Mouse (Mus musculus) mouse embryonic stem cell (cell line): ENCODE measurements around the gene Snrnp35.

Experiments used
- in situ Hi-C, 2 experiments: fragments of 300-500 bp; cut with MboI; formaldehyde crosslinking; loops; 1 replicate in 1 of 2; 3 replicates in 1 of 2; pipeline ENCODE4 v1.14.3; 2019 to 2020; ENCODE audit warnings: low sequenced_read_pairs in 2 of 2, low pct_unique_long_range_greater_than_20kb in 1 of 2, mixed read lengths in 1 of 2; ENCODE audit not compliant: unreplicated experiment in 1 of 2

Snrnp35 gene

GRCm38 (mm10) chr5:124529191-124529651 lies 46.3 kb downstream of the Snrnp35 start:
- in situ Hi-C loops: no loop called here

DNA sequence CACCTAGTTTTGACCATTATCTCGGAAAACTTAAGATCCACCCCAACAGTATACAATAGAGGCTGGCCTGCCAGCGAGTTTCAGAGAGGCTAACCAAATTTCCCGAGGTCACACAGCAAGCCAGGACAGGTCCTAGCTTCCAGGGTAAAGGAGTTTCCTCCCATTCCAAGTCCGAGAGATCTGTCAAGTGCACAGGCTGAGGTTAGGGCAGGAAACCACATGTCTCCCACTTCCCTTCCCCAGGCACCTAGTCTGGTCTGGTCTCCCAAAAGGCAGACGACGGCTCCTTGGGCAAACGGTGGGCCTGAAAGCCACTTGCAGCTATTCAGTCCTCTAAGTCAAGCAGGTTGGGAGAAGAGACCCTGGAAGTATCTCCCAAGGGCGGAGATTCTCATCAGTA lies 46.8 kb downstream of the Snrnp35 start:
- in situ Hi-C loops: no loop called here

- in situ Hi-C loops: no loop called here
Observed at GRCm38 (mm10) chr5:124530655-124531582, 48.0 kb downstream of the Snrnp35 start, which contains the start of gene Rilpl1. Gene Rilpl1 (minus strand): TSS chr5:124531391.

DNA sequence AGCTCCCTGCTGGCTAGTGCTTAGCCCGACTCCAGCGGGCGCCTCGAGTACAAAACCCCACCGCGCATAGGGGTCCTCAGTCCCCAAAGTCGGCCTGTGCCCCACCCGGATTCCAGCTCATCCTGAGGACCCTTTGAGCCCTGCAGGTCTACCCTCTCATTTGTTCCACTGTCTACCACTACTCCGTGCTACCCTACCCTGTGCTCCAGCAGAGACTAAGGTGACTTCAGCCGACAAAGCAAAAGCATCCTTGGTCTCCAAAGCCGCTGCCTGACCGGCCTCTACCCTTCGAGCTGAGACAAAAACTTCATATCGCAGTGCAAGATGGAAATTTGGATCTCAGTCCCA lies 48.6 kb downstream of the Snrnp35 start:
- in situ Hi-C loops: no loop called here

DNA sequence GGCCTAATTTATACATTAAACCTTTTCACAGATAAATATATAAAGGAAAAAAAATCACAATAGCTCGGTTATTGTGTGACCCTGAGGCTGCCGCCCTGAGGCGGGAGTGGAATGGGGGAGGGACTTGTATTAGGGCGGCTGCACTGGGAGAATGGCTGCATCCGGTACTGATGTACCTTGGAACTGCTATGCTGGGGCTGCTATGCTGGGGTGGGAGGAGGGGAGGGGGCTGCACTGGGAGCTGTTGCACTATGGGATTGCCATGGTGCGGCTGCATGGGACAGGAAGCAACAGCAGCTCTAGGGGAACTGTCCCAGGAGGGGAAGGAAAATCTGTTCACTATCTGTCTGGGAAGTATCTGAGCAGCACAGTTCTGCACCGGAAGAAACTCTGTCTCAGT lies 49.5 kb downstream of the Snrnp35 start:
- in situ Hi-C loops: no loop called here

DNA sequence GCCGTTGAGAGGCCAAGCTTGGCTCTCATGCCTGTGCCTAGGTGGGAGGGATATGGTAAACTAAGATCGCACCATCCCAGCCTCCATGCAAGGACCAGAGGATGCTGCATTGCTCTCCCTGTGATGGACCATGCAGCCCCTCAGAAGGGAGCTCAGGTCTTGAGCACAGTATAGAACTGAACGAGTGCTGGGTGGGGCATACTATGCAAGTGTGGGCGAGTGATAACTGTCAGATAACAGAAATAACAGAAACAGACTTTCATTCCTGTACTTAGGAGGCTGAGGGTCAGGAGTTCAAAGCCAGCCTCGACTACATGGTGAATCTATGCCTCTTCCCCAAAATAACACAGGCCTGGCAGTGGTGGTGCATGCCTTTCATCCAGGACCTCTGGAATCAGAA lies 52.1 kb downstream of the Snrnp35 start:
- in situ Hi-C loops: no loop called here

DNA sequence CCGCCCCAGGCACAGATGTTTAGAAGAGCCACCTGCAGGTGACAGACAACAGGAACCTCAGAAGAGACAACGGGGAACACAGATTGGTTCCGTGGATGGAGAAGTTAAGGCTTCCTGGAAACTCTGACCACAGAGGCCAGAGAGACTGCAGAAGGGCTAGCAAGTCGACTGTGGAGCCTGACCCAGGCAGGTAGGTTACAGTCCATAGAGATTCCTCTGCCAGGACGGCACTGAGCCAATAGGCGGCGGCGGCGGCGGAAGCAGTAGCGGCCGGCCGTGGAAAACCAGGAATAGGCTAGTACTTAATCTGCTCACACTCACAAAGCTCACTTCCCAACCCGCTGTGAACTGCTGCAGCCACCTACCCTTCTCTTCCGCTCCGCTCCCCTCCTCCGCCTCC lies 53.8 kb downstream of the Snrnp35 start:
- in situ Hi-C loops: no loop called here

GRCm38 (mm10) chr5:124538813-124539792 lies 56.2 kb downstream of the Snrnp35 start:
- in situ Hi-C loops: no loop called here

GRCm38 (mm10) chr5:124539905-124540304 lies 57.0 kb downstream of the Snrnp35 start:
- in situ Hi-C loops: no loop called here

DNA sequence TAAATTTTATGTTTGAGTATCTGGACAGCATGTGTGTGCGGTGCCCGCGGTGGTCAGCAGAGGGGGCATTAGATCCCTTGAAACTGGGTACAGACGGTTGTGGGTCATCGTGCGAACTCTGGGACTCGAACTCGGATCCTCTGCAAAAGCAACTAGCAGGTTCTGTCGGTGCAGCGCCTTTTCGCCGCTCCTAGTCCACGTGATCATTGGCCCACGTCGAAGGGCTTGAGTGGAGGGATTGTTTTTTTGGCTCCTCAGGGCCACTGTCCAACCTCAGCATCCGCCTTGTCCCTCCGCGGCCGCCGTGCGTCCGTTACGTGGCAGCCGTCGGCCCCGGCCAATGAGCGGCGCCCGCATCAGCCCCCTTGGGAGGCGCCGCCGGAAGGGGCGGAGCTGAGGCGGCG lies 57.5 kb downstream of the Snrnp35 start, which contains the start of gene Tmed2:
Gene Tmed2 (plus strand): TSS at position 313 of the 404 bp plus-strand sequence.
- in situ Hi-C loops: no loop called here
